Mouse (Mus musculus) small intestine, adult 2 months (tissue): ENCODE measurements around the gene Snrk. TPM values are rescaled to one million over a fixed set of nuclear protein-coding genes. Genes with fewer than 3 reads are reported as not detected.

Source experiments
- H3K27ac ChIP-seq: fragments of 200-500 bp; 2 replicates; pipeline ENCODE4 v1.5.1; 2012; ENCODE audit warnings: low read depth, low read length, control low read depth, inconsistent platforms; ENCODE audit not compliant: insufficient read depth
- H3K27me3 ChIP-seq: fragments of 200-500 bp; 2 replicates; pipeline ENCODE4 v1.6.1; 2012; ENCODE audit warnings: mild to moderate bottlenecking, moderate library complexity, low read length, inconsistent platforms; ENCODE audit not compliant: control insufficient read depth, insufficient read depth
- H3K36me3 ChIP-seq: fragments of 200-500 bp; 2 replicates; pipeline ENCODE4 v1.6.1; 2012; ENCODE audit warnings: mild to moderate bottlenecking, low read length, control low read depth, inconsistent platforms; ENCODE audit not compliant: control insufficient read depth, insufficient read depth
- H3K4me1 ChIP-seq: fragments of 200-500 bp; 2 replicates; pipeline ENCODE4 v1.6.1; 2012; ENCODE audit warnings: low read length, inconsistent platforms, mixed read lengths; ENCODE audit not compliant: control insufficient read depth, insufficient read depth, insufficient read length
- H3K4me3 ChIP-seq: fragments of 200-500 bp; 2 replicates; pipeline ENCODE4 v1.5.1; 2012; ENCODE audit warnings: low read depth, mild to moderate bottlenecking, control low read depth, inconsistent platforms, low read length, moderate library complexity
- CTCF ChIP-seq: fragments of 200-500 bp; IDR thresholded peaks from 2 replicates; pipeline ENCODE4 v1.5.1; 2012; ENCODE audit warnings: low read depth, mild to moderate bottlenecking, control low read depth, inconsistent platforms, low read length, moderate library complexity, mixed read lengths; ENCODE audit not compliant: insufficient replicate concordance, insufficient read length; ENCODE audit errors: extremely low read depth
- POLR2A ChIP-seq: fragments of 200-500 bp; IDR thresholded peaks from 2 replicates; pipeline ENCODE4 v1.6.1; 2012; ENCODE audit warnings: low read depth, mild to moderate bottlenecking, control low read depth, inconsistent platforms, low read length, moderate library complexity
- WGBS: fragments of 180-500 bp; shearing (Covaris S2); methylation state at CpG from one replicate; pipeline ENCODE4 v1.1.7; 2018; 5-methylcytosine and 5-hydroxymethylcytosine counted together
- polyA plus RNA-seq: library from polyadenylated mRNA; depleted of rRNA; stranded (reverse); fragments of >200 nt; gene quantifications from 2 replicates; pipeline ENCODE4 v1.2.3, GENCODE M21; 2012

The Snrk gene
- polyA plus RNA-seq, 1 experiment: 52.6 TPM

DNA sequence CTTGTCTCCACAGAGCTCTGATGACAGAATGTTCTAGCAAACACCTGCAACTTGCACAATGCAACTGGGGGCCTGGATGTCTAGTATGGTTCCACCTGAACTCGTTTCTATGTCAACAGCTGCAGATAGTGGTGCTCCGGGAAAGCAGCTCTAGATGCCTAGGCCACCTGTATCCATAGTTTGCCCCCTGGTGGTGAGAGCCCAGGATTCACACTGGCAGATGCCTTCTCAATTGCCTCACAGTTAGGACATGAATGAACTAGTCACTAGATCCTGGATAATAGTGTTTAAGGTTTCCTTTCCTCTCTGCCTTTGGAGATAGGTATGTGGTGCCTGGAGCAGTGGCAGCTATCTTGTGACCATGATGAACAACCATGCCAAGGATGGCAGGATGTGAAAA lies 68.0 kb downstream of the Snrk start:
- Histone ChIP-seq H3K27ac (no peak overlapping the region), H3K36me3 (no peaks in the 10 kb centered on the region), H3K27me3 (no peaks in the 10 kb centered on the region), H3K4me1 (peaks cover 9% of the 10 kb centered on the region), H3K4me3 (no peak overlapping the region)
- 6% methylated on average over 2 of the region's 2 CpGs for WGBS
- TF ChIP-seq CTCF (peak; percentile 71; the same call in 1 of the 2 replicates), POLR2A (no peak)

DNA sequence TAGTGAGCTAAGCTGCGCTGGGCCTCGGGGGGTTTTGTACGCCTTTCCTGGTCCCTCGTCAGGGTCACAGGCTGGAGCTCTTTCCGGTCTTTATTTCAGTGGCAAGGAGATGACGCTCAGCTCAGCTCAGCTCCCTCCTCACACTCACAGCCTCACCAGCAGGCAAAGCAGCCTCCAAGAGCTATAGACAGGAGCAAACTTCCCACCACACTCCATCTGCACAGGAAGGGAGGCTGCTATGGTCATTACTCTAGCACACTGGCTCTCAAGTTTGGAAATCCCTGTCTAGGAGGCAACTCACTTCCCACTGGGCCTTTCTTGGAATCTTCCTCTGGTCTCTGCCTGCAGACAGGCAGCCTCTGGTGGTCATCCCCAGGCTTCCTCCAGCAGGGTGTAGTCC lies 68.9 kb downstream of the Snrk start:
- H3K4me1 ChIP-seq: peaks cover 9% of the 10 kb centered on the region
- TF ChIP-seq CTCF (no peak), POLR2A (no peak)
- H3K27me3 ChIP-seq: no peaks in the 10 kb centered on the region
- no peaks in the 10 kb centered on the region for H3K36me3 ChIP-seq
- WGBS: 93% methylated on average over 6 of the region's 6 CpGs
- peak overlapping the region; percentile 20; the same call in 1 of the 2 replicates for H3K27ac ChIP-seq
- H3K4me3 ChIP-seq: no peak overlapping the region

DNA sequence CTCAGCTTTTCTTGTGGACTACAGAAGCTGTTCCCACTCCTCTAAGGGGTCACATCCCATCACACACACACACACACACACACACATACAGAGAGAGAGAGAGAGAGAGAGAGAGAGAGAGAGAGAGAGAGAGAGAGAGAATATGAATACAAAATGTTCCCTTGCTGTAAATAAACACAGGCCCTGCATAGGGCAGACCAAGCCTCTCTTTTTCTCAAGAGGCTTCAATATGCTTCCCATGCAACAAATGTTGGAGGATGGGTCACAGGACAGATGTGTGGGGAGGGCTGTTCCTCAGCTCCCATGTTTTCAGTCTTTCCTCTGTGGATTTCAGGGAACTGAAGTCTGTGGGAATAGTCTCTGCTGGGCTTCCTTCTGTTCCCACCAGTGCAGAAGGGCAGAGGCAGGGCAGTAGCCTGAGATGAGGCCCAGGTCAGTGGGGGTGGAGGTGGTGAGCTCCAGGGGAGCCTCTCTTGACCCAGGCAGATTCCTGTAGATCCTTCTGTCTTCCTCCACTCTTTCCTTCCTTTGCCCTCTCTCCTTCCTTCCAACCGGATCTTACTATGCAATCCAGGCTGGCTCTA lies 69.7 kb downstream of the Snrk start:
- H3K27me3 ChIP-seq: no peaks in the 10 kb centered on the region
- H3K27ac ChIP-seq: peak overlapping the region; percentile 24
- TF ChIP-seq CTCF (no peak), POLR2A (no peak)
- peaks cover 9% of the 10 kb centered on the region for H3K4me1 ChIP-seq
- no peak overlapping the region for H3K4me3 ChIP-seq
- 60% methylated on average over 1 of the region's 1 CpGs for WGBS
- no peaks in the 10 kb centered on the region for H3K36me3 ChIP-seq

DNA sequence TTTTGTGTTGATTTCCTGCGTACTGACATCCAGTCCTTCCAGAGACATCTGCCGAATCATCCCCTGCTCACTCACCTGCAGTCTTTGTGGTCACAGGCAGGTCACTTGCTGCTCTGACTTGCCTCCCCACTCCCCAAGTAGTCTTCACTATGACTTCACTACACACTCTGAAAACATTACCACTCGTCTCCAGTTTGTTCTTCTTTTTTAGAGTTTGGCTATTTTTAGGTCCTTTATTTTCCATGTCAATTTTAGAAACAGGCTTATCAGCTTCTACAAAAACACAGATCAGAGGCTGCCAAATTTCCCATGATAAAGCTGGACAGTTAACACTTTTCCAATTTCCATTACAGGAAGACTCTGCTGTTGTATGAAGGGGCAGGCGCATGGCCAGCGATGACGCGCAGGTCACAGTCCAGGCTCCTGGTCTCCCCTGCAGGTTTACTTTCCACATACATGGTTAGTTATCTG lies 70.4 kb downstream of the Snrk start:
- Histone ChIP-seq H3K4me3 (no peak overlapping the region), H3K27me3 (no peaks in the 10 kb centered on the region), H3K27ac (peak overlapping the region; percentile 24), H3K4me1 (peaks cover 9% of the 10 kb centered on the region), H3K36me3 (no peaks in the 10 kb centered on the region)
- WGBS: 78% methylated on average over 7 of the region's 7 CpGs
- no peak for TF ChIP-seq CTCF
- no peak for TF ChIP-seq POLR2A

DNA sequence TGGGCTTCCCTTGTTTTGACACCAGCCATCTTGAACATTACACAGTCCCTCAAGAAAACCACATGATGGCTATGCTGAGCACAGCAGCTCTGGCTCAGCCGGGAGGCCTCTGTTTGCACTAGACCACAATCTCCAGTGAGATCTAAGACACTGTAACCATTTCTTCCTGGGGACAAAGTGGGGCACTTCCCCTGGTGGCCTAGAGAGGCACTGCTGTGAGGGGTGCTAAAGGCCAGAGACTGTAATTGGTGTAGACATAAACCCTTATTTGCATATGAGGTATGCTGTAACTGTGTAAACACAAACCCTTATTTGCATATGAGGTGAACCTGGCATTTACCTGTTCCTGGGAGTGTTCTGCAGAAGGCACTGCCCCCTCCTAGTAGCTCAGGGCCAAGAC lies 71.7 kb downstream of the Snrk start:
- 29% methylated on average over 1 of the region's 1 CpGs for WGBS
- H3K27me3 ChIP-seq: no peaks in the 10 kb centered on the region
- no peaks in the 10 kb centered on the region for H3K36me3 ChIP-seq
- TF ChIP-seq CTCF (peak; percentile 36; the same call in 1 of the 2 replicates), POLR2A (no peak)
- H3K27ac ChIP-seq: no peak overlapping the region
- peaks cover 9% of the 10 kb centered on the region for H3K4me1 ChIP-seq
- no peak overlapping the region for H3K4me3 ChIP-seq

DNA sequence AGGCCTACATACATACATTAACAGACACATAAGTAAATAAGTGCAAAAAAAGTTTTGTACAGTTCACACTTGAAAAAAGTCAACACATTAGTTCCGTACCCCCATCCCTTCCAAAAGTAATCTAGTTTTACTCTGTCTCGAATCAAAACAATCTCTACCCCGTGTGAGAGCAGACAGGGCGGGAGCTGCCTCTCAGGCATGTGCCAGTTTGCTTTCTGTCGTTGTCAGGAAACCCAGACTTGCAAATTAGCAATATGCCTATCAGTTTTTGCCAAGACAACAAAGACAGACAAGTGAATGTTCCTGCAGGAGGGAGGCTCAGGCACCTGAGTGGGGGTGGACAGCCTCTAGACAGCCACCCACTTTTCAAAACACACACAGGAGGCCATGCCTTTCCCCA lies 76.3 kb downstream of the Snrk start:
- no peaks in the 10 kb centered on the region for H3K27me3 ChIP-seq
- no peaks in the 10 kb centered on the region; the same call in 1 of the 2 replicates for H3K36me3 ChIP-seq
- 59% methylated on average over 5 of the region's 5 CpGs for WGBS
- H3K4me1 ChIP-seq: peaks cover 4% of the 10 kb centered on the region; the same call in 1 of the 2 replicates
- no peak for TF ChIP-seq POLR2A
- no peak for TF ChIP-seq CTCF
- H3K4me3 ChIP-seq: no peak overlapping the region
- no peak overlapping the region for H3K27ac ChIP-seq

DNA sequence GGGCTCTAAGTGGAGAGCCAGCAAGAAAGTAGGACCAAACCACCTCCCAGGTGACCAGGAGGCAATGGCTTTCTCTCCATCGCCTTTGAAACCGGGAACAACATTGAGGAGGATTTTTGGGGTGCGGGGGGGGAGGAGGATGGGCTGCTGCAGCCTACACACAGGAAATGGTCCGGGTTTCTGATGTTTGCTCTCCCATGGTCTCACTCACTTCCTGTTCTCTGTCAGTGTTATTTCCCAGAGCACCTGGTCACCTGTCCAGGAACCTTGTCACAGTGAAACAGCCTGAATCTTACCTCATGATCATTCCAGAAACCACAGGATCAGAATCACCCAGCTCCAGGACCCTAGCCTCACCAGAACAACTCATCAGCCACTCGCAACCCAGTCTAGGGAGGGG lies 76.8 kb downstream of the Snrk start:
- 79% methylated on average over 5 of the region's 5 CpGs for WGBS
- Histone ChIP-seq H3K4me3 (no peak overlapping the region), H3K4me1 (peaks cover 8% of the 10 kb centered on the region; the same call in 1 of the 2 replicates), H3K27ac (no peak overlapping the region), H3K27me3 (no peaks in the 10 kb centered on the region), H3K36me3 (no peaks in the 10 kb centered on the region; the same call in 1 of the 2 replicates)
- TF ChIP-seq CTCF: no peak
- no peak for TF ChIP-seq POLR2A
